Mouse (Mus musculus) bone marrow macrophage, adult 2 months (primary cell): ENCODE data around the gene Dnajc1.

Experiments
- CTCF ChIP-seq: IDR thresholded peaks from 2 replicates; pipeline ENCODE4 v1.5.1; 2012; ENCODE audit warnings: low read depth, mild to moderate bottlenecking, low read length, moderate library complexity
- POLR2A ChIP-seq: IDR thresholded peaks from 2 replicates; pipeline ENCODE4 v1.6.1; 2012; ENCODE audit warnings: mild to moderate bottlenecking, low read depth, low read length, borderline replicate concordance

- TF ChIP-seq CTCF = no peak
- TF ChIP-seq POLR2A = no peak
These were observed 178.6 kb downstream of the Dnajc1 start for GRCm38 (mm10) chr2:18214031-18214430.
